Mouse (Mus musculus): ENCODE results near the gene Apeh.

Gene Apeh

GRCm38 (mm10) chr9:108082988-108083431, 11.4 kb downstream of the Apeh start, which contains the start of gene Rnf123:
TSS of gene Rnf123 (minus strand) at chr9:108083346.
- DNase-seq (ENCODE audit: extremely low read depth, insufficient read length, low spot score) = no peak

- no peak for DNase-seq (ENCODE audit: extremely low read depth, insufficient read length, low spot score)
Measured at GRCm38 (mm10) chr9:108082549-108082948, 11.9 kb downstream of the Apeh start.

GRCm38 (mm10) chr9:108080168-108080567, 14.2 kb downstream of the Apeh start, which contains the start of gene Mst1:
TSS of gene Mst1 (plus strand) at chr9:108080436.
- DNase-seq (ENCODE audit: extremely low read depth, insufficient read length, low spot score) = peak; percentile 68

- DNase-seq (ENCODE audit: extremely low read depth, insufficient read length, low spot score) = no peak
Measured at GRCm38 (mm10) chr9:108073141-108073930, 21.1 kb downstream of the Apeh start.

- DNase-seq (ENCODE audit: extremely low read depth, insufficient read length, low spot score) = no peak
Measured at GRCm38 (mm10) chr9:108072481-108072924, 21.9 kb downstream of the Apeh start.

- DNase-seq (ENCODE audit: extremely low read depth, insufficient read length, low spot score) = no peak
Measured at GRCm38 (mm10) chr9:108071801-108072200, 22.6 kb downstream of the Apeh start.

GRCm38 (mm10) chr9:108069529-108069928, 24.9 kb downstream of the Apeh start:
- DNase-seq (ENCODE audit: extremely low read depth, insufficient read length, low spot score) = no peak

GRCm38 (mm10) chr9:108069007-108069406, 25.4 kb downstream of the Apeh start:
- DNase-seq (ENCODE audit: extremely low read depth, insufficient read length, low spot score) = no peak

- peak; percentile 49 for DNase-seq (ENCODE audit: extremely low read depth, insufficient read length, low spot score)
Measured at GRCm38 (mm10) chr9:108067900-108068299, 26.5 kb downstream of the Apeh start.

- no peak for DNase-seq (ENCODE audit: extremely low read depth, insufficient read length, low spot score)
Measured at GRCm38 (mm10) chr9:108067199-108067598, 27.2 kb downstream of the Apeh start.

GRCm38 (mm10) chr9:108065491-108066011, 28.9 kb downstream of the Apeh start:
- no peak for DNase-seq (ENCODE audit: extremely low read depth, insufficient read length, low spot score)

- DNase-seq (ENCODE audit: extremely low read depth, insufficient read length, low spot score) = no peak
Measured at GRCm38 (mm10) chr9:108063361-108063760, 31.0 kb downstream of the Apeh start.

GRCm38 (mm10) chr9:108062142-108062541, 32.3 kb downstream of the Apeh start:
- DNase-seq (ENCODE audit: extremely low read depth, insufficient read length, low spot score) = no peak

GRCm38 (mm10) chr9:108058291-108058690, 36.1 kb downstream of the Apeh start:
- no peak for DNase-seq (ENCODE audit: extremely low read depth, insufficient read length, low spot score)

GRCm38 (mm10) chr9:108057262-108057562, 37.2 kb downstream of the Apeh start:
- no peak for DNase-seq (ENCODE audit: extremely low read depth, insufficient read length, low spot score)

- DNase-seq (ENCODE audit: extremely low read depth, insufficient read length, low spot score) = no peak
Measured at GRCm38 (mm10) chr9:108056361-108057261, 37.8 kb downstream of the Apeh start.

- DNase-seq (ENCODE audit: extremely low read depth, insufficient read length, low spot score) = no peak
Measured at GRCm38 (mm10) chr9:108055661-108056237, 38.7 kb downstream of the Apeh start.

- DNase-seq (ENCODE audit: extremely low read depth, insufficient read length, low spot score) = no peak
Measured at GRCm38 (mm10) chr9:108055061-108055460, 39.3 kb downstream of the Apeh start.

GRCm38 (mm10) chr9:108054331-108055040, 39.9 kb downstream of the Apeh start:
- no peak for DNase-seq (ENCODE audit: extremely low read depth, insufficient read length, low spot score)

GRCm38 (mm10) chr9:108053665-108054225, 40.7 kb downstream of the Apeh start:
- DNase-seq (ENCODE audit: extremely low read depth, insufficient read length, low spot score) = no peak

Measured in 3134 (cell line).